In the genomic region with DNA sequence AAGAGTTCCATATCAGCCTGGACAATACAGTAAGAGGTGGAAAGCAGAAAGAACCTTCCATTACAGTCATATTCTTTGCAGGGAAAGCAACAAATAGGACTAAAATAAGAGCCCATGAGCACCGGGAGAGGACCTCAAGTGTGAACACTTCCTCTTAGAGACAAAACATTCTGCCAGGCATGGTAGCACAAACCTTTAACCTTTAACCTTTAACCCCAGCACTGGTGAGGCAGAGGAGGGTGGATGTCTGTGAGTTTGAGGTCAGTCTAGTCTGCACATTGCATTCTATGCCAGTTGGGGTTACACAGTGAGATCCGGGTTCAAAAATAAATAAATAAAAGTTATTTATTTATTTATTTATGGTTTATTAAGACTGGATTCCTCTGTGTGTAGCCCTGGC, we compare ENCODE assay signal across 23 mouse cellular contexts. TPM values are rescaled to one million over a fixed set of nuclear protein-coding genes. Genes with fewer than 3 reads are reported as not detected.
"Had no signal": no experiment of that assay in that cellular context is flagged by ENCODE, and none has a peak within 500 bp of the region (broad histone marks: within the 10 kb centered on the region; RNA-seq: fewer than 3 reads in every experiment).

No protein-coding gene starts in this region.

- H3K27me3 ChIP-seq: midbrain, embryonic 12.5 days; neural tube, embryonic 13.5 days; neural tube, embryonic 15.5 days had no signal

- H3K4me3 ChIP-seq: midbrain, embryonic 10.5 days; midbrain, embryonic 12.5 days; myocyte; neural tube, embryonic 13.5 days; neural tube, embryonic 15.5 days had no signal

- H3K27ac ChIP-seq: midbrain, embryonic 10.5 days; midbrain, embryonic 12.5 days; neural tube, embryonic 13.5 days; neural tube, embryonic 15.5 days had no signal

- H3K4me2 ChIP-seq: lung, embryonic 14.5 days; midbrain, embryonic 12.5 days; neural tube, embryonic 13.5 days; neural tube, embryonic 15.5 days had no signal

- H3K9ac ChIP-seq: lung, embryonic 14.5 days; midbrain, embryonic 12.5 days; neural tube, embryonic 13.5 days; neural tube, embryonic 15.5 days had no signal

- ATAC-seq: midbrain, embryonic 16.5 days had no signal

- DNase-seq: lung, adult 18-20 months; lung, embryonic 14.5 days; lung, postnatal 10 days; lung, postnatal 4 days; midbrain, embryonic 14.5 days; retina, postnatal 1 day; right cerebral cortex, adult 18-20 months; right cerebral cortex, postnatal 25 days; right cerebral cortex, postnatal 4 days; spleen, adult 18-20 months; thymus, adult 18-20 months; thymus, postnatal 14 days; thymus, postnatal 36 days had no signal

- H3K9me3 ChIP-seq: midbrain, embryonic 10.5 days; midbrain, embryonic 12.5 days; neural tube, embryonic 13.5 days; neural tube, embryonic 15.5 days had no signal

RNA-seq across cellular contexts. Expression of gene Sftpb, which starts 36.1 kb away (rescaled TPM):
- polyA plus RNA-seq: midbrain, embryonic 10.5 days; midbrain, embryonic 12.5 days; midbrain, embryonic 14.5 days; myocyte; neural tube, embryonic 11.5 days; stomach, embryonic 14.5 days; stomach, embryonic 16.5 days; thymus, postnatal 0 days had no signal
